Mouse (Mus musculus): ENCODE measurements around the gene Foxn1. TPM values are rescaled to one million over a fixed set of nuclear protein-coding genes. Genes with fewer than 3 reads are reported as not detected.

Gene Foxn1
- polyA plus RNA-seq (2015; fragmentation: Nextera tagmentation; extraction: Ambion mirVana), result not detected in 2 replicates

DNA sequence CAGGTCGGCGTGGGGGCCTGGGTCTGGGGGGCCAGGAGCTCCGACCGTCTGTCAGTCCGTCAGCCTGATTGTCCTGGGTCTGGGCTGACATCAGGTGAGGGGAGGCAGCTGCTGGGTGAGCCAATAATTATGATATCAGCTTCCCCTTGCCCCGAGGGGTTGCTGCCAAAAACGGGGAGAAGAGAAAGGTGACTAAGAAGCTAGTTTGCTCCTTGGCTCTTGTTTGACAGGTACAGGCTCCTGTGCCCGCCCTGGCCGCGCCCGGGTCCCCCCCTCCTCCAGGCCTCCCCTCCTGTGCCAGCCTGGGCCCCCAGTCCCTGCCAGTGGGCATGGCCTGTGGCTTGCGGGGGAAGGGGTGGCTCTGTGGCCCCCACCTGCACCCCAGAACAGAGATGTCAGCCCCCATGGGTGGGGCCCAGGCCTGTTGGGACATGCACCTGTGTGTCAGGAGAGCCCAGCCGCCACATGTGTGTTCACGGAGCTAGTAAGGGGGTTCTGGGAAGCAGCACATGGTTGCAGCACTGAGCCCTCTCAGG lies at the start of gene Foxn1:
TSS of gene Foxn1 (minus strand) at position 51 of the 536 bp plus-strand sequence.
- Histone ChIP-seq H3K27me3 (replicated peaks; ENCODE audit: control insufficient read depth, insufficient read depth, low read length) (no peaks in the 10 kb centered on the region), H3K27ac (ENCODE audit: low read length) (no peak within 1 kb of the TSS), H3K36me3 (ENCODE audit: control insufficient read depth, insufficient read depth) (no peaks in the 10 kb centered on the region), H3K4me3 (replicated peaks; ENCODE audit: low read length) (no peak within 1 kb of the TSS), H3K4me1 (replicated peaks; ENCODE audit: control insufficient read depth, insufficient read depth, low read length) (no peaks in the 10 kb centered on the region), H3K9ac (replicated peaks; ENCODE audit: low read depth, low read length) (no peak within 1 kb of the TSS), H3K9me3 (ENCODE audit: control insufficient read depth, low read length) (no peaks in the 10 kb centered on the region), H3K4me2 (ENCODE audit: low read length) (no peak within 1 kb of the TSS)
- WGBS, result 83% methylated on average over 14 of the region's 14 CpGs
- no peak for ATAC-seq

DNA sequence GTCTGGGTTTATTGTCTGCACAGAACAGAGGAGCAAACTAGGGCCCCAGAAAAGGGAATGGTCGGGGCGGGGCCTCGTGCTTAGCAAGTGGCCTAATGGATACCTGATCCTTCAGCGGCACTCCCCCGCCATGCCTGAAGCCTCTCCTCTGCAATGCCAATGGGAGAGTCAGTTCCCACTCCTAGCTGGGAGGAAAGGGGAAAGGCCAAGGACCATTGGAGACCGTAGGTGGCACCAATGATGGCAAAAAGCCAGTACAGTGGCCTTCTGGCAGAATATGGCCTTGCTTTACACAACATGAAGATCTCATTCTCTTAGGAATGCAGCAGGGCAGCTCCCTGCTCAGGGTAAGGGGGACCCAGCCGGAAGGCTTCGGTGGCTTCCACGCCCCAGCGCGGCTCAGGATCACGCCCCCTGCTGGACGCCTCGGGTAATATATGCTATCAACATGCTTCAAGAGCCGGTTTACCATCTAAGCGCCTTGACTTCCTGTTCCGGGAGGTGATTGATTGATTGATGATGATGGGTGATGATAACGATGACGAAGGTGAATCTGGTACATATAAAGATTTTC lies 49.5 kb upstream of the Foxn1 start:
- Histone ChIP-seq H3K36me3 (ENCODE audit: control insufficient read depth, insufficient read depth) (no peaks in the 10 kb centered on the region), H3K9me3 (ENCODE audit: control insufficient read depth, low read length) (no peaks in the 10 kb centered on the region), H3K27me3 (replicated peaks; ENCODE audit: control insufficient read depth, insufficient read depth, low read length) (no peaks in the 10 kb centered on the region), H3K27ac (ENCODE audit: low read length) (no peak overlapping the region), H3K4me3 (replicated peaks; ENCODE audit: low read length) (no peak overlapping the region), H3K9ac (replicated peaks; ENCODE audit: low read depth, low read length) (no peak overlapping the region), H3K4me1 (replicated peaks; ENCODE audit: control insufficient read depth, insufficient read depth, low read length) (no peaks in the 10 kb centered on the region), H3K4me2 (ENCODE audit: low read length) (no peak overlapping the region)
- WGBS, result 7% methylated on average over 19 of the region's 19 CpGs
- ATAC-seq, result no peak

DNA sequence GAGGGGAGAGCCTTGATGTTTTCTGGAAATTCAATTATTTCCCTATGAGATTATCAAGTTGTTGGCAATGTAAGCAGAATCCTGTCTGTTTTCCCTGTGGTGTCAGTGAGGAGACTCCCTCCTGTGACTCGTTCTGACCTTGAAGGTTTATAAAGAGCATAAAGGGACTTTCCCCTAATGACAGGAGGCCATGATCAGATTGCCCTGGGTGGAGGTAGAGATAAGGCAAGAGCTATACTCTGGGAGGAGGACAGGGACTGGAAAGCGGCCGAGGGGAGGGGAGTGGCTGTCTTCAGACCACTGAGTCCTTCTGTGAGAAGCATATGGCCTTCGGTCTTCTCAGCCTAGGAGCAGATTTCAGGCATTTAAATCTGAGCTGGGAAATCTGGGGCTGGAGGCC lies 47.7 kb upstream of the Foxn1 start:
- Histone ChIP-seq H3K9me3 (ENCODE audit: control insufficient read depth, low read length) (no peaks in the 10 kb centered on the region), H3K9ac (replicated peaks; ENCODE audit: low read depth, low read length) (no peak overlapping the region), H3K27me3 (replicated peaks; ENCODE audit: control insufficient read depth, insufficient read depth, low read length) (no peaks in the 10 kb centered on the region), H3K36me3 (ENCODE audit: control insufficient read depth, insufficient read depth) (no peaks in the 10 kb centered on the region), H3K4me1 (replicated peaks; ENCODE audit: control insufficient read depth, insufficient read depth, low read length) (no peaks in the 10 kb centered on the region), H3K27ac (ENCODE audit: low read length) (no peak overlapping the region), H3K4me2 (ENCODE audit: low read length) (no peak overlapping the region), H3K4me3 (replicated peaks; ENCODE audit: low read length) (no peak overlapping the region)
- 87% methylated on average over 4 of the region's 4 CpGs for WGBS
- no peak for ATAC-seq

DNA sequence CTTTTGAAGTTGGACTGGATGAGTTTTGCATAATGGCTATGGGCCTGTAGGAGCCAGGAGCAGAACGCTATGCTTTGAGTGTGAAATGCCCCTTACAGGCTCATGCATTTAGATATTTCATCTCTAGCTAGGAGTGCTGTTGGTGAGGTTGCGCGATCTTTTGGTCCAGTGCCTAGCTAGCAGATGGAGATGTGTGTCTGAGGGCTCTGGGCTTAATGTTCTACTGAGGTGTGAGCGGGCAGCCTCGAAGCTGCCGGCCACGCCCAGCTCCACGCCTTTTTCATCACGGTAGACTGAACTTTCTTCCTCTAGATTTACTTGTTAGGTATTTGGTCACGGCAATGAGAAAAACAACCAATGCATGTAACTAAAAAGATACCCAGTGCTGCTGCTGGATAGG lies 44.8 kb upstream of the Foxn1 start:
- Histone ChIP-seq H3K9me3 (ENCODE audit: control insufficient read depth, low read length) (no peaks in the 10 kb centered on the region), H3K9ac (replicated peaks; ENCODE audit: low read depth, low read length) (no peak overlapping the region), H3K27me3 (replicated peaks; ENCODE audit: control insufficient read depth, insufficient read depth, low read length) (no peaks in the 10 kb centered on the region), H3K4me1 (replicated peaks; ENCODE audit: control insufficient read depth, insufficient read depth, low read length) (no peaks in the 10 kb centered on the region), H3K4me3 (replicated peaks; ENCODE audit: low read length) (no peak overlapping the region), H3K4me2 (ENCODE audit: low read length) (no peak overlapping the region), H3K36me3 (ENCODE audit: control insufficient read depth, insufficient read depth) (no peaks in the 10 kb centered on the region), H3K27ac (ENCODE audit: low read length) (no peak overlapping the region)
- ATAC-seq, result no peak
- 84% methylated on average over 10 of the region's 10 CpGs for WGBS

DNA sequence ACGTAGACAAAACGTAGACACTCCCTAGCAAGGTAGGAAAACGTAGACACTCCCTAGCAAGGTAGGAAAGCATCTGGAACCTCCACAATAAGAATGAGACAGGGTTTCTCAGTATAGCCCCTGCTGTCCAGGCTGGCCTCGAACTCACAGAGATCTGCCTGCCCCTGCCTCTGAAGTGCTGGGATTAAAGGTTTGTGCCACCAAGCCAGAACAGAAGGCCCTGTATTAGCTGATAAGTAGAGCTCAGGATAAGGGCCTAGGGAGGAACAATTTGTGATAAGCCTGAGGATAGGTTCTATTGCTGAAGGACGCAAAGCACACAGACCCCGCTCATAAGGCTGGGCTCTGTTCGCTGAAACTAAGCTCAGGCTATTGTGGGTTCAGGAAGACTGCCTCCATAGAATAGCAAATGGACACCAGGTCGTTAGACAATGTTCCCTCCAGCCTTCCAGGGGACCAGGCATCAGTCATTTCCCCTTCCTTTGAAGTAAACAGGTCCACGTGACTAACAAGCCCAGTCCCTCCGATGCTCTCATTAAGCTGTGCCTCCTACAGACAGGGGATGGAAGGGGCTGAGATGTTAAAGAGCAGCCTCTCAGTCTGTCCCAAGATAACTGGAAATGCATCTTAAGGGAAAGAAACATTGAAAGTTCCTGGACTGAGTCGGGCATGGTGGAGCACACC lies 44.0 kb upstream of the Foxn1 start:
- H3K4me1 ChIP-seq (replicated peaks; ENCODE audit: control insufficient read depth, insufficient read depth, low read length), result no peaks in the 10 kb centered on the region
- ATAC-seq, result no peak
- H3K9me3 ChIP-seq (ENCODE audit: control insufficient read depth, low read length), result no peaks in the 10 kb centered on the region
- no peak overlapping the region for H3K27ac ChIP-seq (ENCODE audit: low read length)
- no peak overlapping the region for H3K4me3 ChIP-seq (replicated peaks; ENCODE audit: low read length)
- H3K27me3 ChIP-seq (replicated peaks; ENCODE audit: control insufficient read depth, insufficient read depth, low read length), result no peaks in the 10 kb centered on the region
- H3K36me3 ChIP-seq (ENCODE audit: control insufficient read depth, insufficient read depth), result no peaks in the 10 kb centered on the region
- H3K4me2 ChIP-seq (ENCODE audit: low read length), result no peak overlapping the region
- no peak overlapping the region for H3K9ac ChIP-seq (replicated peaks; ENCODE audit: low read depth, low read length)
- 50% methylated on average over 11 of the region's 11 CpGs for WGBS

DNA sequence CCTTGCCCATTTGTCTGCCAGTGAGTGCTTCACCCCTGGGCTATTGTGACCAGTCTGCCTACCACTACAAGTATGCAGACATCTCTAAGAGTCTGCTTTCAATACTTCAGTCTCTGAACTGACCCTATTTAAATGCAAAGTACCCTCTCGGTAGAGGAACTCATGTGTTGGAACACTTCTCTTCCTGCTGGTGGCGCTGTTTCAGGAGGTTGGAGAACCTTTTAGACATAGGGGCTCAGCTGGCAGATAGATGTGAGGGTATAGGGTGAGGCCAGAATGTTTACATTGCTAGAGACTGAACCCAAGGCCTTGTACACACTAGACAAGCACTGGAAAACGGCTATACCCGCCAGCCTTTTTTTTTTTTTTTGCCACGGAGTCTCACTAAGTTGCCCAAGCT lies 42.0 kb upstream of the Foxn1 start:
- no peaks in the 10 kb centered on the region for H3K9me3 ChIP-seq (ENCODE audit: control insufficient read depth, low read length)
- no peak overlapping the region for H3K27ac ChIP-seq (ENCODE audit: low read length)
- no peak for ATAC-seq
- WGBS, result 70% methylated on average over 5 of the region's 5 CpGs
- no peaks in the 10 kb centered on the region for H3K27me3 ChIP-seq (replicated peaks; ENCODE audit: control insufficient read depth, insufficient read depth, low read length)
- H3K36me3 ChIP-seq (ENCODE audit: control insufficient read depth, insufficient read depth), result no peaks in the 10 kb centered on the region
- no peak overlapping the region for H3K4me2 ChIP-seq (ENCODE audit: low read length)
- no peak overlapping the region for H3K4me3 ChIP-seq (replicated peaks; ENCODE audit: low read length)
- no peaks in the 10 kb centered on the region for H3K4me1 ChIP-seq (replicated peaks; ENCODE audit: control insufficient read depth, insufficient read depth, low read length)
- no peak overlapping the region for H3K9ac ChIP-seq (replicated peaks; ENCODE audit: low read depth, low read length)

DNA sequence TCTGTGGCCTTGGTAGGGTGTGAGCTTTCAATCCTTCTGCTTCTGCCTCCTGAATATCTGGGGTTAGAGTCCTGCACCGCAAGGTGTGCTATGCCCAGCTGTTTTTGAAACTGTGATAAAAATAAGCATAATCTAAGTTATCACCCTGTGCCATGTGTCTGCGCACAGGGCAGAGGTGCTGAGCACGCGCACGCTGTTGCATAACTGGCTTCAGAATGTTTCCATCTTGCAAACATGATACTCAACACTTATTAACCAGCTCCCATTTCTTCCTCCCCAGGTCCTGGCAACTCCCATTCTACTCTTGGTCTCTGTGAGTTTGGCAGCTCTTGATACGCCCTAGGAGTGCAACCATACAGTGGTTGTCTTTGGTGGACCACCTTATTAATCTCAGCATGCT lies 41.3 kb upstream of the Foxn1 start:
- H3K27me3 ChIP-seq (replicated peaks; ENCODE audit: control insufficient read depth, insufficient read depth, low read length), result no peaks in the 10 kb centered on the region
- no peaks in the 10 kb centered on the region for H3K9me3 ChIP-seq (ENCODE audit: control insufficient read depth, low read length)
- no peak overlapping the region for H3K4me3 ChIP-seq (replicated peaks; ENCODE audit: low read length)
- no peak overlapping the region for H3K9ac ChIP-seq (replicated peaks; ENCODE audit: low read depth, low read length)
- H3K27ac ChIP-seq (ENCODE audit: low read length), result no peak overlapping the region
- H3K4me2 ChIP-seq (ENCODE audit: low read length), result no peak overlapping the region
- no peaks in the 10 kb centered on the region for H3K4me1 ChIP-seq (replicated peaks; ENCODE audit: control insufficient read depth, insufficient read depth, low read length)
- ATAC-seq, result no peak
- WGBS, result 93% methylated on average over 6 of the region's 6 CpGs
- H3K36me3 ChIP-seq (ENCODE audit: control insufficient read depth, insufficient read depth), result no peaks in the 10 kb centered on the region

DNA sequence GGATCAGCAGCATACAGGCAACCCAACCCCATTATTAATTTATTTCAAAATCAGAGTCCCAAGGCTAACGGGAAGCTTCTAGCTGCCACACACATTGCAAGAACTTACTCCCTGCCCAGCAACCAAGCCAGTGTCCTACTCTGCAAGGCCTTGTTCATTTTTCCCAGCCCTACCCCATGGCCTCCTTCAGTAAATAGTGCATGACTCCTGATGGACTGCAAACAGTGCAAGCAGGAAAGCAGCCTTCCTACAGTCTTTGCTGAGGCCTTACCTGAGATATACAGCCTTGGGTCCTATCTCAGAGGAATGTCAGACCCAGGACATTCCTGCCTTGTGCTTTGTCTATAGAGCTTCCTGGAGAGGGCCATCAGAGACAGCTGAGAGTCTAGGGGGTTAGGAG lies 39.2 kb upstream of the Foxn1 start:
- 100% methylated on average over 1 of the region's 1 CpGs for WGBS
- no peak overlapping the region for H3K4me2 ChIP-seq (ENCODE audit: low read length)
- no peaks in the 10 kb centered on the region for H3K4me1 ChIP-seq (replicated peaks; ENCODE audit: control insufficient read depth, insufficient read depth, low read length)
- H3K27me3 ChIP-seq (replicated peaks; ENCODE audit: control insufficient read depth, insufficient read depth, low read length), result no peaks in the 10 kb centered on the region
- no peaks in the 10 kb centered on the region for H3K36me3 ChIP-seq (ENCODE audit: control insufficient read depth, insufficient read depth)
- H3K27ac ChIP-seq (ENCODE audit: low read length), result no peak overlapping the region
- no peaks in the 10 kb centered on the region for H3K9me3 ChIP-seq (ENCODE audit: control insufficient read depth, low read length)
- no peak for ATAC-seq
- no peak overlapping the region for H3K9ac ChIP-seq (replicated peaks; ENCODE audit: low read depth, low read length)
- H3K4me3 ChIP-seq (replicated peaks; ENCODE audit: low read length), result no peak overlapping the region

DNA sequence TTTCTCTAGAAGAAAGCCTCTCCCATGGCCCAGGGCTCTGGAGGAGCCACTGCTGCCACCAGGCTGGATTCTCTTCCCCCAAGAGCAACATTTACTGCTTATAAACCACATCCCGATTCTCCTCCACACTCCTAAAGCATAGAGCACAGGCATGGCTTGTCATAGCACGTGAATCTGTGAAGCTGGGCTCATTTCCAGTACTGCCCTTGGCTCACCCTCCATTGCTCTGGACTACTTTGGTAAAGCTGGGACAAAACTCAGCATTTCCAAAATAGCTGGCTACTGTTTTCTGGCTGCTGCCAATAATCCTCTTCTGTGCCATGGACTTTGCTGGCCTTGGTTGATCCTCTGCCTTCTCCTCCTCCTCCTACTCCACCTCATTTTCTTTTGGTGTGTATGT lies 38.0 kb upstream of the Foxn1 start:
- no peaks in the 10 kb centered on the region for H3K36me3 ChIP-seq (ENCODE audit: control insufficient read depth, insufficient read depth)
- no peak overlapping the region for H3K27ac ChIP-seq (ENCODE audit: low read length)
- WGBS, result 60% methylated on average over 2 of the region's 2 CpGs
- H3K9me3 ChIP-seq (ENCODE audit: control insufficient read depth, low read length), result no peaks in the 10 kb centered on the region
- no peak for ATAC-seq
- H3K4me3 ChIP-seq (replicated peaks; ENCODE audit: low read length), result no peak overlapping the region
- no peak overlapping the region for H3K9ac ChIP-seq (replicated peaks; ENCODE audit: low read depth, low read length)
- no peak overlapping the region for H3K4me2 ChIP-seq (ENCODE audit: low read length)
- no peaks in the 10 kb centered on the region for H3K27me3 ChIP-seq (replicated peaks; ENCODE audit: control insufficient read depth, insufficient read depth, low read length)
- H3K4me1 ChIP-seq (replicated peaks; ENCODE audit: control insufficient read depth, insufficient read depth, low read length), result no peaks in the 10 kb centered on the region
